In genomic region chr15:86689694-86690093, GRCm38 (mm10) we compare ENCODE assay signal across 18 mouse cellular contexts.
DNase-seq lines count a peak whose midpoint lies in the region; ATAC-seq lines count a peak whose summit lies in the region.
"Had no signal": no experiment of that assay in that cellular context is flagged by ENCODE, and none has a peak within 500 bp of the region (broad histone marks: within the 10 kb centered on the region; RNA-seq: fewer than 3 reads in every experiment).

No protein-coding gene starts in this region.

- no peaks in the 10 kb centered on the region for H3K9me3 ChIP-seq in forebrain, embryonic 16.5 days (ENCODE audit: control insufficient read depth, low read length)
- H3K9me3 ChIP-seq: heart, embryonic 12.5 days; midbrain, embryonic 12.5 days had no signal

- peaks cover 10% of the 10 kb centered on the region for H3K4me1 ChIP-seq in forebrain, embryonic 16.5 days (replicated peaks; ENCODE audit: control insufficient read depth, insufficient read depth, low read length)
- H3K4me1 ChIP-seq: heart, embryonic 12.5 days had no signal

- H3K4me2 ChIP-seq in forebrain, embryonic 16.5 days (ENCODE audit: low read length) = no peak overlapping the region
- H3K4me2 ChIP-seq: heart, embryonic 12.5 days; midbrain, embryonic 12.5 days had no signal

- peak; percentile 88 for ATAC-seq in forebrain, embryonic 16.5 days
- no peak for ATAC-seq in granulocyte monocyte progenitor cell, adult 5-6 weeks (replicated peaks; ENCODE audit: poor library complexity, severe bottlenecking)
- ATAC-seq: activated CD4-positive, CD25-positive, alpha-beta regulatory T cell, adult 4 months; intestine, embryonic 16.5 days had no signal

- no peak overlapping the region for H3K4me3 ChIP-seq in forebrain, embryonic 16.5 days (replicated peaks; ENCODE audit: low read length)
- H3K4me3 ChIP-seq: heart, embryonic 12.5 days; midbrain, embryonic 12.5 days had no signal

- no peaks in the 10 kb centered on the region for H3K36me3 ChIP-seq in forebrain, embryonic 16.5 days (ENCODE audit: control insufficient read depth, insufficient read depth)
- H3K36me3 ChIP-seq: heart, embryonic 12.5 days; midbrain, embryonic 12.5 days had no signal

- DNase-seq in embryo, embryonic 10 days (ENCODE audit: low spot score) = peak; percentile 6
- no peak for DNase-seq in embryo, embryonic 11 days
- peak; percentile 25 to 44 for DNase-seq in layer of hippocampus, adult 18-20 months (ENCODE audit: low spot score in 2 of 2)
- no peak for DNase-seq in layer of hippocampus, postnatal 25 days (ENCODE audit: extremely low spot score in 1 of 2, low spot score in 1 of 2)
- DNase-seq in mesoderm, embryonic 11.5 days (ENCODE audit: low read depth, low spot score) = peak; percentile 13
- no peak for DNase-seq in adrenal gland, postnatal 4 days (ENCODE audit: low spot score in 2 of 2)
- DNase-seq: cerebellum, adult 11 months; gastrocnemius, postnatal 25 days; heart, postnatal 36 days; spleen, adult 18-20 months; thymus, postnatal 14 days had no signal

- H3K9ac ChIP-seq in forebrain, embryonic 16.5 days (replicated peaks; ENCODE audit: low read depth, low read length) = no peak overlapping the region
- H3K9ac ChIP-seq: heart, embryonic 12.5 days; midbrain, embryonic 12.5 days had no signal

- H3K27ac ChIP-seq in forebrain, embryonic 16.5 days (ENCODE audit: low read length) = no peak overlapping the region
- H3K27ac ChIP-seq: kidney, postnatal 0 days; midbrain, embryonic 12.5 days had no signal

- WGBS in forebrain, embryonic 16.5 days = 25% methylated on average over 8 of the region's 8 CpGs

- no peaks in the 10 kb centered on the region for H3K27me3 ChIP-seq in forebrain, embryonic 16.5 days (replicated peaks; ENCODE audit: control insufficient read depth, insufficient read depth, low read length)
- H3K27me3 ChIP-seq: midbrain, embryonic 12.5 days had no signal

Comparison
In these comparisons a context has a peak if more than half of its experiments do, and no peak if none do; other contexts are left out.
1. DNase-seq: peak in embryo, embryonic 10 days (single experiment), layer of hippocampus, adult 18-20 months (2 of 2) and mesoderm, embryonic 11.5 days (single experiment); none in embryo, embryonic 11 days (single experiment), layer of hippocampus, postnatal 25 days (0 of 2) and adrenal gland, postnatal 4 days (0 of 2).